Mouse (Mus musculus) stomach, embryonic 16.5 days (tissue): ENCODE measurements around the gene Tgoln1. TPM values are rescaled to one million over a fixed set of nuclear protein-coding genes. Genes with fewer than 3 reads are reported as not detected.

Experiments used
- ATAC-seq: fragments of 200-750 bp; cut with Nextera tagmentation; 2 replicates; pipeline ENCODE4 v1.8.0; 2017; ENCODE audit warnings: moderate number of reproducible peaks, moderate TSS enrichment; ENCODE audit not compliant: insufficient read depth, low FRiP score
- H3K27ac ChIP-seq: fragments of 300-500 bp; sonication (generic); 2 replicates; pipeline ENCODE4 v1.5.1; 2014; ENCODE audit warnings: low read length
- H3K27me3 ChIP-seq: fragments of 300-500 bp; sonication (generic); 2 replicates; pipeline ENCODE4 v1.6.1; 2014; ENCODE audit warnings: low read length, control low read depth, mixed read lengths; ENCODE audit not compliant: control insufficient read depth, insufficient read depth
- H3K36me3 ChIP-seq: fragments of 300-500 bp; sonication (generic); 2 replicates; pipeline ENCODE4 v1.6.1; 2014; ENCODE audit warnings: low read length; ENCODE audit not compliant: control insufficient read depth, insufficient read depth
- H3K4me1 ChIP-seq: fragments of 300-500 bp; sonication (generic); 2 replicates; pipeline ENCODE4 v1.6.1; 2014; ENCODE audit warnings: low read length, control low read depth, mixed read lengths; ENCODE audit not compliant: control insufficient read depth, insufficient read depth
- H3K4me2 ChIP-seq: fragments of 300-500 bp; sonication (generic); 2 replicates; pipeline ENCODE4 v1.6.1; 2014; ENCODE audit warnings: low read depth, low read length, mixed read lengths
- H3K4me3 ChIP-seq: fragments of 300-500 bp; sonication (generic); replicated peaks from 2 replicates; pipeline ENCODE4 v1.5.1; 2014; ENCODE audit warnings: mild to moderate bottlenecking, low read length
- H3K9ac ChIP-seq: fragments of 300-500 bp; sonication (generic); 2 replicates; pipeline ENCODE4 v1.6.1; 2014; ENCODE audit warnings: low read length
- H3K9me3 ChIP-seq: fragments of 300-500 bp; sonication (generic); replicated peaks from 2 replicates; pipeline ENCODE4 v1.6.1; 2016; ENCODE audit warnings: low read length, control low read depth; ENCODE audit not compliant: control insufficient read depth
- WGBS: fragments of 180-500 bp; shearing (Covaris S2); extraction: QIAGEN DNeasy Blood & Tissue Kit; methylation state at CpG from one replicate; pipeline ENCODE4 v1.1.7; 2014; 5-methylcytosine and 5-hydroxymethylcytosine counted together
- polyA plus RNA-seq: library from polyadenylated mRNA; unstranded; fragments of >200 nt; fragmentation: Nextera tagmentation; extraction: Ambion mirVana; gene quantifications from 2 replicates; pipeline ENCODE4 v1.2.1, GENCODE M21; 2015

Gene Tgoln1
- polyA plus RNA-seq, 1 experiment from 2014 or later, result 43.5 TPM

DNA sequence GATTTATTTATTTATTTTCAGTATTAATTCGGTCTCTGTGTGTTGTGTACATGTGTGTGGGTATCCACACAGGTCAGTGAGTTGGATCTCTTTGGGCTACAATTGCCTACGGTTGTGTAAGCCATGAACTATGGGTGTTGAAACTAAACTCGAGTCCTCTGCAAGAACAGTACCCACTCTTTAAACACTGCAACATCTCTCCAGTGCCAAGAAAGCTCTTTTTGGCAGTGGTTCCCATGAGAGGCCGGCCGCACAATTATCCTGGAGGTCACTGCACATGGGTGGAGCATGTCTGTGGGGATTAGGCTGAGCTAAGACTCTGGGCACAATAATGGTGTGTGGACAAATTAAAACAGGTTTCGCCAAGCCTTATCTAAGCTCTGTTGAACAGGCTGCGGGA is 36.6 kb upstream of the Tgoln1 start:
- 0 out of 2 replicates have a peak, but pooled peaks have one; percentile 6 for ATAC-seq
- peak overlapping the region; percentile 54 for H3K27ac ChIP-seq
- H3K4me2 ChIP-seq, result no peak overlapping the region
- H3K4me1 ChIP-seq, result peaks cover 54% of the 10 kb centered on the region
- no peak overlapping the region for H3K4me3 ChIP-seq
- no peaks in the 10 kb centered on the region for H3K36me3 ChIP-seq
- 42% methylated on average over 7 of the region's 7 CpGs for WGBS
- no peaks in the 10 kb centered on the region for H3K9me3 ChIP-seq
- no peaks in the 10 kb centered on the region for H3K27me3 ChIP-seq
- H3K9ac ChIP-seq, result no peak overlapping the region

- 35% methylated on average over 10 of the region's 10 CpGs for WGBS
- peak overlapping the region; percentile 81 for H3K27ac ChIP-seq
- 0 out of 2 replicates have a peak overlapping the region, but pooled peaks have one; percentile 1 for H3K4me2 ChIP-seq
- no peak overlapping the region for H3K4me3 ChIP-seq
- peaks cover 53% of the 10 kb centered on the region for H3K4me1 ChIP-seq
- no peaks in the 10 kb centered on the region for H3K9me3 ChIP-seq
- peak; percentile 81 for ATAC-seq
- no peaks in the 10 kb centered on the region for H3K36me3 ChIP-seq
- 0 out of 2 replicates have a peak overlapping the region, but pooled peaks have one; percentile 5 for H3K9ac ChIP-seq
- no peaks in the 10 kb centered on the region for H3K27me3 ChIP-seq
These were observed 33.6 kb upstream of the Tgoln1 start for GRCm38 (mm10) chr6:72650338-72650851.

DNA sequence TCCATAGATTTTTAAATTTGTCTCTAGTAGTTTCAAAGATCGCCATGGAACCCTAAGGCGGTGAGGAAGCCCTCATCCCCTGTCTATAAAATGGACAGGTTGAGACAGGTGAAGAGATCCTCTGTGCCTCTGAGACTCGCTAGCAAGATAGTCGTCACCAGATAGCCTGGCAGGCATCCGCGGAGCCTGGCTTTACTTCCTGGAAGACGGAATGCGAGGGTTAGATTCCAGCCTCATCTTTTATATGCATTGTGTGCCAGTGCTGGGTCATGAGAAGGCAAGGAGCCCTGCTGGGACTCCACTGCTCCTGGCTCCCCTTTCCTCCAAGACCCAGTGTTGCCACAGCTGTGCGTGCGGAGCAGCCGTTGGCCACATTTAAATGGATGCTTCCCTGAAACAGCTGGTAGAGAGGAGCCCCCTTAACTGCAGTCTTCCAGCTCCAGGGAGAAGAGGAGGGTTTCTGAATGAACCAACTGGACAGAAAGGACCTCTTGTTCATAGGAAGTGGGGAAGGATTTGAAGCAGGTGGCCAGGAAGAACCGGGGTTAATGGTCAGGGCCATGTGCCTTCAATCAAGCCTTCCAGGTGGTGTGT is 31.3 kb upstream of the Tgoln1 start:
- 56% methylated on average over 12 of the region's 12 CpGs for WGBS
- Histone ChIP-seq H3K9me3 (no peaks in the 10 kb centered on the region), H3K4me3 (no peak overlapping the region), H3K4me2 (no peak overlapping the region), H3K4me1 (peaks cover 30% of the 10 kb centered on the region), H3K36me3 (no peaks in the 10 kb centered on the region), H3K27me3 (no peaks in the 10 kb centered on the region), H3K27ac (no peak overlapping the region), H3K9ac (0 out of 2 replicates have a peak overlapping the region, but pooled peaks have one; percentile 15)
- no peak for ATAC-seq

GRCm38 (mm10) chr6:72647383-72647820 is 30.6 kb upstream of the Tgoln1 start:
- no peaks in the 10 kb centered on the region for H3K9me3 ChIP-seq
- no peak overlapping the region for H3K4me3 ChIP-seq
- no peaks in the 10 kb centered on the region for H3K27me3 ChIP-seq
- peaks cover 23% of the 10 kb centered on the region for H3K4me1 ChIP-seq
- H3K9ac ChIP-seq, result no peak overlapping the region
- H3K36me3 ChIP-seq, result no peaks in the 10 kb centered on the region
- H3K4me2 ChIP-seq, result no peak overlapping the region
- WGBS, result 46% methylated on average over 10 of the region's 10 CpGs
- no peak overlapping the region for H3K27ac ChIP-seq
- 0 out of 2 replicates have a peak, but pooled peaks have one; percentile 16 for ATAC-seq

- H3K27me3 ChIP-seq, result no peaks in the 10 kb centered on the region
- H3K4me1 ChIP-seq, result peaks cover 15% of the 10 kb centered on the region
- no peak overlapping the region for H3K9ac ChIP-seq
- H3K36me3 ChIP-seq, result no peaks in the 10 kb centered on the region
- H3K4me2 ChIP-seq, result no peak overlapping the region
- ATAC-seq, result no peak
- no peak overlapping the region for H3K4me3 ChIP-seq
- no peak overlapping the region for H3K27ac ChIP-seq
- no peaks in the 10 kb centered on the region for H3K9me3 ChIP-seq
- 89% methylated on average over 7 of the region's 7 CpGs for WGBS
These were observed 28.6 kb upstream of the Tgoln1 start for GRCm38 (mm10) chr6:72645364-72645763.

GRCm38 (mm10) chr6:72644576-72644975 is 27.8 kb upstream of the Tgoln1 start:
- ATAC-seq, result no peak
- no peak overlapping the region for H3K9ac ChIP-seq
- H3K9me3 ChIP-seq, result no peaks in the 10 kb centered on the region
- H3K4me3 ChIP-seq, result no peak overlapping the region
- no peaks in the 10 kb centered on the region for H3K27me3 ChIP-seq
- no peaks in the 10 kb centered on the region for H3K36me3 ChIP-seq
- H3K4me1 ChIP-seq, result peaks cover 9% of the 10 kb centered on the region
- WGBS, result 56% methylated on average over 4 of the region's 4 CpGs
- no peak overlapping the region for H3K27ac ChIP-seq
- H3K4me2 ChIP-seq, result no peak overlapping the region

DNA sequence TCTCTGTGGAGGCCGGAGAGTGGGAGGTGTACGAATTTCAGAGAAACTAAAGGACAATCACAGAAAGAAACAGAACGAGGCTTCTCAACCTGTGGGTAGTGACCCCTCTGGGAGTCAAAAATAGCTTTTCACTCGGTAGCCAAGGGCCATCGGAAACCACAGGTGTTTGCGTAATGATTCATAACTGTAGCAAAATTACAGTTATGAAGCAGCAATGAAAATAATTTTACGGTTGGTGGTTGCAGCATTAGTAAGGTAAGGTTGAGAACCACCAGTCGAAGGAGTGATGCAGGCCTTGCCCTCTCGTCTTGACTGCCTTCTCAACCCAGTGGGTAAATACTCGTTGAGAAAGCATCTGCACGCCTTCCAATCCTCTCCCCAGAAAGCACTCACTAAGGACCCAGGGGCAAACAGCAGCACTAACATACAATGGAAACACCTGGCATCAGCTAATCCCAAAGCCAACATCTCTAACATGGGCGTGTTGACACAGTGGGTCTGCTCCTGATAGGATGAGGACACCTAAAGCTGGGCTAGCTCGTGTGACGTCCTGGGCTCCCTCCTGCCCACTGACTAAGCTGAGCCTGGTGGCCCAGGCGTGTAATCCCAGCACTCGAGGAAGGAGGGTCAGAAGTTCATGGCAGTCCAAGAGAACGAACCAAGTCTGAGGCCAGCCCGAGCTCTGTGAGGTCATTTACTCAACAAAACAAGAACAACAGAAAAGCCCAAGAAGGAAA is 24.6 kb upstream of the Tgoln1 start:
- H3K27ac ChIP-seq, result peak overlapping the region; percentile 70
- WGBS, result 60% methylated on average over 18 of the region's 18 CpGs

GRCm38 (mm10) chr6:72636940-72637339 is 20.1 kb upstream of the Tgoln1 start:
- Histone ChIP-seq H3K27me3 (no peaks in the 10 kb centered on the region), H3K4me2 (no peak overlapping the region), H3K36me3 (0 out of 2 replicates have a peak, but pooled peaks cover 3% of the 10 kb centered on the region), H3K4me3 (no peak overlapping the region), H3K27ac (no peak overlapping the region), H3K9me3 (no peaks in the 10 kb centered on the region), H3K9ac (no peak overlapping the region), H3K4me1 (peaks cover 4% of the 10 kb centered on the region; the same call in 1 of the 2 replicates)
- no peak for ATAC-seq
- WGBS, result 82% methylated on average over 3 of the region's 3 CpGs

More for the DNA sequence above, 24.6 kb upstream of the Tgoln1 start:
- Histone ChIP-seq H3K9ac (no peak overlapping the region), H3K4me3 (no peak overlapping the region), H3K9me3 (no peaks in the 10 kb centered on the region), H3K36me3 (no peaks in the 10 kb centered on the region), H3K4me2 (no peak overlapping the region), H3K4me1 (no peaks in the 10 kb centered on the region), H3K27me3 (no peaks in the 10 kb centered on the region)
- ATAC-seq, result peak; percentile 89
